Mouse (Mus musculus): ENCODE data around the gene Pimreg.

DNA sequence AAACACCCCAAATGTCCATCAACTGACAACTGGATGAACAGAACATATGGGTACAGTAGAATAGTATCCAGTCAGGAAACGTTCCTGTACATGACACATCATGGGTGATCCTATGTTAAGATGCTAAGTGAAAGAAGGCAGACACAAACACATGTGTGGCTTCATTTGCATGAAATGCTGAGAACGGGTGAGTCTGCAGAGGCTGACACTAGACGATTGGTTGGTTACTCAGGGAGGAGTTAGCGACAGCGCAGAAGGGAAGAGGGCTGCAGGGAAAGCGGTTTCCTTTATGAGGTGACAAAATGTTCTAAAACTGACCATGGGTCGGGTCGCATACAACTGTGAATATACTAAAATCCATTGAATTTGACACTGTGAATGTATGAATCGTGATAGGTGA lies 18.6 kb downstream of the Pimreg start:
- no peak for TF ChIP-seq CTCF (IDR thresholded peaks at IDR 0.05; ENCODE audit: insufficient read depth, low read length)
- TF ChIP-seq POLR2A (IDR thresholded peaks at IDR 0.05; ENCODE audit: borderline replicate concordance, extremely low read depth, low read depth, low read length), result no peak
